Mouse (Mus musculus) kidney, adult 2 months (tissue): ENCODE results near the gene Ppp2r5c.

ENCODE experiments used
- CTCF ChIP-seq: fragments of 200-500 bp; conservative IDR thresholded peaks from 2 replicates; pipeline ENCODE4 v1.5.1; 2011; ENCODE audit warnings: low read depth, mild to moderate bottlenecking, control low read depth, low read length, moderate library complexity, mixed read lengths; ENCODE audit not compliant: insufficient read depth, insufficient read length
- POLR2A ChIP-seq: fragments of 200-500 bp; IDR thresholded peaks from one replicate; pipeline ENCODE4 v1.6.1; 2011; ENCODE audit warnings: low read depth, low read length, control low read depth

- TF ChIP-seq POLR2A = no peak
- no peak for TF ChIP-seq CTCF
These were observed 126.7 kb downstream of the Ppp2r5c start for GRCm38 (mm10) chr12:110573635-110574034.
